Mouse (Mus musculus): ENCODE results near the gene Rab5c. TPM values are rescaled to one million over a fixed set of nuclear protein-coding genes. Genes with fewer than 3 reads are reported as not detected.

Rab5c gene
- total and polyA plus RNA-seq, 3 experiments: 121 to 156 (median 150) TPM

DNA sequence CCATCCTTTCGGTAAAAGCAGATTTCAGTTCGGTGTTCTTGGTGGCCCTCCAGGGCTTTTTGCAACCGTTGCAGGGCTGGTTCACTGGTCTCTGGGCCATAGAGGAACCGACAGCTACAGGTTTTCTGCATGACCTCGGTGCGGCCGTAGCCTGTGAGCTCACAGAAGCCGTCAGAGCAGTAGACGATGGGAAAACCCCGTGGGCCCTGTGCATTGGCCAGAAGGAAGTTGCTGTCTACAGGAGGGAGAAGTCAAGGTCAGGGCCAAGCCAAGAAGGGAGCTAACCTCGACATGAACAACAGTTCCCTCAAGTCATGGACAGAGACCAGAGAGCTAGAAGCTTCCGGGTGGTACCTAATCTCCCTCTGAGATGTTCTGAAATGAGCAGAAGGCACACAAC, 19.6 kb upstream of the Rab5c start (continued):
- no peak for TF ChIP-seq NELFE (IDR thresholded peaks at IDR 0.05; ENCODE audit: low read depth, low read length)
- TF ChIP-seq MAFK (IDR thresholded peaks at IDR 0.05; ENCODE audit: insufficient replicate concordance, low read length): no peak
- no peak; the same call in 1 of the 2 replicates for TF ChIP-seq ETS1 (conservative IDR thresholded peaks at IDR 0.05; ENCODE audit: low read depth, low read length)
- no peak for TF ChIP-seq JUN (IDR thresholded peaks at IDR 0.05; ENCODE audit: insufficient read depth, low read depth, low read length)
- TF ChIP-seq MXI1 (IDR thresholded peaks at IDR 0.05; ENCODE audit: low read depth, low read length): peak; percentile 62
- peak; percentile 44; the same call in 1 of the 2 replicates for TF ChIP-seq IRF4 (IDR thresholded peaks at IDR 0.05; ENCODE audit: low read depth, low read length)
- no peak for TF ChIP-seq CHD1 (IDR thresholded peaks at IDR 0.05; ENCODE audit: low read depth, low read length)
- TF ChIP-seq ZKSCAN1 (IDR thresholded peaks at IDR 0.05; ENCODE audit: borderline replicate concordance, low read depth, low read length): no peak

DNA sequence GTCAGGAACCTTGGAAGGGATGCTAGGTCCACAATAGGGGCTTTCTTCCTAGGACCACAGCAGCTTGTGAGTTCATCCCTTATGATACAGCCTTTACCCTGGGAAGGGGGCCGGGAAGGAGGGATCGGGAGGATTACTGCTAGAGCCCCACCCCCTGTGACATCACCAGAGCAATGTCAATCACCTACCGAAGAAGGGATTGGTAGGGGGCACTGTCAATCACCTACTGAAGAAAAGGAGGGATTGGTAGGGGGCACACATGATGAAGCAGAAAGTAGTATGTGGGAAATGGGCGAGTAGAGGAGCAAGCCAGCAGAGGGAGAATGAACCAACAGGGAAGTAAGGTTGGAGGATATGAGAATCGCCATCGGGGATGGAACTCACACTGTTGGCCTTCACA, 18.5 kb upstream of the Rab5c start:
- no peak overlapping the region for H3K9ac ChIP-seq (ENCODE audit: insufficient read depth, low read depth)
- H3K36me3 ChIP-seq (replicated peaks in 1 of 2; ENCODE audit: control insufficient read depth in 1 of 2, insufficient read depth in 1 of 2, low read length in 1 of 2): peaks cover 21 to 51% of the 10 kb centered on the region in 2 experiments
- dilution Hi-C loops (cut with MboI; ENCODE audit: extremely low pct_ligation_motif_present, extremely low pct_unique_long_range_greater_than_20kb, low sequenced_read_pairs) (no loop called here), in situ Hi-C loops (cut with MboI; ENCODE audit: low pct_ligation_motif_present, low pct_unique_long_range_greater_than_20kb, low sequenced_read_pairs) (no loop called here)
- TF ChIP-seq SIN3A (IDR thresholded peaks at IDR 0.05; ENCODE audit: low read length): no peak
- TF ChIP-seq UBTF (IDR thresholded peaks at IDR 0.05; ENCODE audit: low read depth, low read length): no peak
- TF ChIP-seq SMC3 (IDR thresholded peaks at IDR 0.05; ENCODE audit: low read depth, low read length): no peak
- no peak for TF ChIP-seq NELFE (IDR thresholded peaks at IDR 0.05; ENCODE audit: low read depth, low read length)
- TF ChIP-seq RCOR1 (conservative IDR thresholded peaks at IDR 0.05; ENCODE audit: low read depth, low read length): no peak
- no peak for TF ChIP-seq E2F4 (IDR thresholded peaks at IDR 0.05; ENCODE audit: insufficient replicate concordance, low read depth, low read length)
- no peak for TF ChIP-seq JUN (IDR thresholded peaks at IDR 0.05; ENCODE audit: insufficient read depth, low read depth, low read length)
- no peak for TF ChIP-seq MAFK (IDR thresholded peaks at IDR 0.05; ENCODE audit: insufficient replicate concordance, low read length)
- no peak for TF ChIP-seq EP300 (IDR thresholded peaks at IDR 0.05; ENCODE audit: low read length)
- TF ChIP-seq CHD1 (IDR thresholded peaks at IDR 0.05; ENCODE audit: low read depth, low read length): no peak
- no peak for TF ChIP-seq ZNF384 (IDR thresholded peaks at IDR 0.05; ENCODE audit: low read depth, low read length)
- TF ChIP-seq ETS1 (conservative IDR thresholded peaks at IDR 0.05; ENCODE audit: low read depth, low read length): no peak
- TF ChIP-seq MAZ (IDR thresholded peaks at IDR 0.05; ENCODE audit: low read depth, low read length): no peak
- no peak for TF ChIP-seq RAD21 (IDR thresholded peaks at IDR 0.05; ENCODE audit: low read depth, low read length)
- no peak for TF ChIP-seq JUND (conservative IDR thresholded peaks at IDR 0.05; ENCODE audit: low read depth, low read length)
- TF ChIP-seq ZC3H11A (IDR thresholded peaks at IDR 0.05; ENCODE audit: low read depth, low read length): no peak
- no peak for TF ChIP-seq USF2 (conservative IDR thresholded peaks at IDR 0.05; ENCODE audit: low read depth, low read length)
- no peak overlapping the region for H3K27ac ChIP-seq (ENCODE audit: insufficient read depth, low read depth)
- peaks cover 2% of the 10 kb centered on the region for H3K9me3 ChIP-seq (replicated peaks; ENCODE audit: low read length)
- H3K4me3 ChIP-seq (replicated peaks in 1 of 3; ENCODE audit: low read depth in 2 of 3, low read length in 2 of 3, poor library complexity in 1 of 3): no peak overlapping the region
- H3K4me1 ChIP-seq (ENCODE audit: control insufficient read depth in 1 of 2, insufficient read depth in 2 of 2): peaks cover 26 to 50% of the 10 kb centered on the region in 2 experiments
- no peak overlapping the region for H3K4me2 ChIP-seq (ENCODE audit: insufficient read depth, low read depth, poor library complexity, severe bottlenecking)
- H3K79me2 ChIP-seq (replicated peaks; ENCODE audit: control insufficient read depth, extremely low read depth, insufficient read depth, poor library complexity, severe bottlenecking): no peaks in the 10 kb centered on the region
- no peaks in the 10 kb centered on the region for H3K27me3 ChIP-seq (replicated peaks)
- no peak for DNase-seq (ENCODE audit: extremely low read depth)
